Mouse (Mus musculus): ENCODE data around the gene Ralgps1. TPM values are rescaled to one million over a fixed set of nuclear protein-coding genes. Genes with fewer than 3 reads are reported as not detected.

Gene Ralgps1
- total RNA-seq, 4 experiments from 2014 or later: 57.9 to 79.2 (median 69.1) TPM

GRCm38 (mm10) chr2:33361139-33361716, 10.1 kb downstream of the Ralgps1 start:
- DNase-seq (ENCODE audit: low spot score in 2 of 2): no peak

- DNase-seq (ENCODE audit: low spot score in 2 of 2): no peak
Measured at GRCm38 (mm10) chr2:33360564-33360963, 10.7 kb downstream of the Ralgps1 start.

GRCm38 (mm10) chr2:33359184-33359583, 12.1 kb downstream of the Ralgps1 start:
- no peak for DNase-seq (ENCODE audit: low spot score in 2 of 2)

- DNase-seq (ENCODE audit: low spot score in 2 of 2): no peak
Measured at GRCm38 (mm10) chr2:33357250-33357838, 13.9 kb downstream of the Ralgps1 start.

GRCm38 (mm10) chr2:33355558-33355957, 15.7 kb downstream of the Ralgps1 start:
- DNase-seq (ENCODE audit: low spot score in 2 of 2): peak; percentile 89 to 90

GRCm38 (mm10) chr2:33353432-33353831, 17.9 kb downstream of the Ralgps1 start:
- no peak for DNase-seq (ENCODE audit: low spot score in 2 of 2)

- no peak for DNase-seq (ENCODE audit: low spot score in 2 of 2)
Measured at GRCm38 (mm10) chr2:33351449-33351848, 19.8 kb downstream of the Ralgps1 start.

- no peak for DNase-seq (ENCODE audit: low spot score in 2 of 2)
Measured at GRCm38 (mm10) chr2:33350921-33351320, 20.4 kb downstream of the Ralgps1 start.

GRCm38 (mm10) chr2:33349581-33349980, 21.7 kb downstream of the Ralgps1 start:
- DNase-seq (ENCODE audit: low spot score in 2 of 2): no peak

- DNase-seq (ENCODE audit: low spot score in 2 of 2): peak; percentile 54 to 81
Measured at GRCm38 (mm10) chr2:33349081-33349480, 22.2 kb downstream of the Ralgps1 start.

- DNase-seq (ENCODE audit: low spot score in 2 of 2): no peak
Measured at GRCm38 (mm10) chr2:33348260-33348659, 23.0 kb downstream of the Ralgps1 start.

GRCm38 (mm10) chr2:33347607-33348006, 23.7 kb downstream of the Ralgps1 start:
- DNase-seq (ENCODE audit: low spot score in 2 of 2): peak in 1 of 2 experiments; percentile 42

GRCm38 (mm10) chr2:33346749-33347148, 24.5 kb downstream of the Ralgps1 start:
- DNase-seq (ENCODE audit: low spot score in 2 of 2): no peak

- no peak for DNase-seq (ENCODE audit: low spot score in 2 of 2)
Measured at GRCm38 (mm10) chr2:33345956-33346355, 25.3 kb downstream of the Ralgps1 start.

GRCm38 (mm10) chr2:33345475-33345874, 25.8 kb downstream of the Ralgps1 start:
- no peak for DNase-seq (ENCODE audit: low spot score in 2 of 2)

- no peak for DNase-seq (ENCODE audit: low spot score in 2 of 2)
Measured at GRCm38 (mm10) chr2:33343413-33343812, 27.9 kb downstream of the Ralgps1 start.

GRCm38 (mm10) chr2:33342148-33342547, 29.1 kb downstream of the Ralgps1 start:
- no peak for DNase-seq (ENCODE audit: low spot score in 2 of 2)

- DNase-seq (ENCODE audit: low spot score in 2 of 2): no peak
Measured at GRCm38 (mm10) chr2:33335789-33336188, 35.5 kb downstream of the Ralgps1 start.

GRCm38 (mm10) chr2:33329622-33330021, 41.7 kb downstream of the Ralgps1 start:
- DNase-seq (ENCODE audit: low spot score in 2 of 2): no peak

GRCm38 (mm10) chr2:33328941-33329340, 42.3 kb downstream of the Ralgps1 start:
- no peak for DNase-seq (ENCODE audit: low spot score in 2 of 2)

- no peak for DNase-seq (ENCODE audit: low spot score in 2 of 2)
Measured at GRCm38 (mm10) chr2:33325359-33325758, 45.9 kb downstream of the Ralgps1 start.

- DNase-seq (ENCODE audit: low spot score in 2 of 2): no peak
Measured at GRCm38 (mm10) chr2:33323799-33324595, 47.3 kb downstream of the Ralgps1 start.
